Mouse (Mus musculus): ENCODE data around the gene Akr1c18.

Akr1c18 gene

DNA sequence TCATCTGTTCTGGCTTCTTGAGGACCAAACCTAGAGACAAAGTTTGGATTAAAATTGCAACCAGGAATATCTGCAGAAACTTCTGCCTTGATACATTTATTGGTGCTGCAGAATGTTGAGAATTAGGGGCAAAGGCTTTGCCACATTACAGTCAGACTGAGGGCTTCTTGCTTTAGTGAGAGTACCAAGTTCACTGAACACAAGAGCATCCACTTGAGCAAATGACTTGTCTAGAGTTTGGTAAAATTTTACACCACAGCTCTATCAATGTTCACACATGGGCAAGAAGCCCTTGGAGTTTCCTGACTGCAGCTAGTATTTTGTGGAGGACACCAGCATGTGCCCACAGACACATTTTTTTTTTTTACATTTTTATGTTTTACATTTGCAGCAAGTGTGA, 47.7 kb downstream of the Akr1c18 start:
- DNase-seq (ENCODE audit: low spot score) = no peak

DNA sequence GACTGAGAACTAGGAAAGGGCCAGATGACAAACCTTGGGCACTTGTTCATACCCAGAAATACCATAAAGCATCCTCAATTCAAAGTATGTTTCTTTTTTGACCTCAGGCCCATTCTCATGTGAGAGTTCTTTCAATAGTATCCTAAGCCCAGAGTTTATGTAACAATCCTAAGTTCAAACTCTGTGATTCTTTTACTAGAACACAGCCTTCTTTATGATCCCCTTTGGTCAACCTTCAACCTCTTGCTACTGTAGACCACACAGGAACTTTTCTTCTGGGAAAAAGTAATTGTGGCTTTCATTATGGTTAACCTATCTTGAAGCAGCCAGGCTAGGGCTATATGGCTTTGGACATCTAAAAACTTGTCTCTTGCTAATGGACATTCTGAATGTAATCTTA, 48.8 kb downstream of the Akr1c18 start:
- no peak for DNase-seq (ENCODE audit: low spot score)
